8 mouse cellular contexts compared by ENCODE assay signal in genomic region chr10:20723521-20723915, GRCm38 (mm10). TPM values are rescaled to one million over a fixed set of nuclear protein-coding genes. Genes with fewer than 3 reads are reported as not detected.
DNase-seq lines count a peak whose midpoint lies in the region; ATAC-seq and TF ChIP-seq lines count a peak whose summit lies in the region.

No protein-coding gene starts in this region.

- H3K4me1 ChIP-seq in kidney, adult 2 months (ENCODE audit: control insufficient read depth, insufficient read depth, low read length), result peaks cover 15% of the 10 kb centered on the region
- H3K4me1 ChIP-seq in hindbrain, embryonic 10.5 days (replicated peaks), result peaks cover 44% of the 10 kb centered on the region
- H3K4me1 ChIP-seq in midbrain, embryonic 11.5 days (ENCODE audit: control insufficient read depth, insufficient read depth, low read length), result peaks cover 13% of the 10 kb centered on the region; the same call in 1 of the 2 replicates

- WGBS in kidney, adult 2 months, result 16% methylated on average over 3 of the region's 3 CpGs
- WGBS in hindbrain, embryonic 10.5 days, result 44% methylated on average over 3 of the region's 3 CpGs
- 49% methylated on average over 3 of the region's 3 CpGs for WGBS in midbrain, embryonic 11.5 days

- TF ChIP-seq POLR2A in kidney, adult 2 months (IDR thresholded peaks at IDR 0.05; ENCODE audit: low read depth, low read length), result no peak

- H3K36me3 ChIP-seq in kidney, adult 2 months (ENCODE audit: control insufficient read depth, insufficient read depth, low read length), result no peaks in the 10 kb centered on the region
- H3K36me3 ChIP-seq in hindbrain, embryonic 10.5 days, result no peaks in the 10 kb centered on the region
- H3K36me3 ChIP-seq in midbrain, embryonic 11.5 days (ENCODE audit: control insufficient read depth, insufficient read depth, low read length), result no peaks in the 10 kb centered on the region

- TF ChIP-seq CTCF in kidney, adult 2 months (conservative IDR thresholded peaks at IDR 0.05; ENCODE audit: insufficient read depth, insufficient read length, low read depth, low read length), result no peak

- peak; percentile 66; the same call in 1 of the 2 replicates for ATAC-seq in midbrain, embryonic 11.5 days (ENCODE audit: low FRiP score)

- H3K9me3 ChIP-seq in hindbrain, embryonic 10.5 days, result no peaks in the 10 kb centered on the region
- H3K9me3 ChIP-seq in midbrain, embryonic 11.5 days (ENCODE audit: control insufficient read depth, low read length), result no peaks in the 10 kb centered on the region

- H3K9ac ChIP-seq in midbrain, embryonic 11.5 days (ENCODE audit: low read length), result no peak overlapping the region

- H3K27ac ChIP-seq in kidney, adult 2 months (ENCODE audit: insufficient read depth, low read depth, low read length), result no peak overlapping the region
- peak overlapping the region; percentile 69 for H3K27ac ChIP-seq in hindbrain, embryonic 10.5 days
- no peak overlapping the region for H3K27ac ChIP-seq in midbrain, embryonic 11.5 days (ENCODE audit: low read depth, low read length)

- H3K4me3 ChIP-seq in kidney, adult 2 months (ENCODE audit: insufficient read depth, low read depth, low read length), result peak overlapping the region; percentile 5
- H3K4me3 ChIP-seq in hindbrain, embryonic 10.5 days, result peak overlapping the region; percentile 27; the same call in 1 of the 2 replicates
- H3K4me3 ChIP-seq in midbrain, embryonic 11.5 days (ENCODE audit: low read depth, low read length), result no peak overlapping the region

- no peak overlapping the region; the same call in 1 of the 2 replicates for H3K4me2 ChIP-seq in midbrain, embryonic 11.5 days

- peak; percentile 27 for DNase-seq in kidney, adult 2 months
- DNase-seq in kidney, postnatal 10 days, result no peak
- peak; percentile 45 for DNase-seq in embryo, embryonic 11 days
- no peak for DNase-seq in hindbrain, embryonic 10.5 days (ENCODE audit: low spot score)
- DNase-seq in midbrain, embryonic 11.5 days (ENCODE audit: low spot score, missing footprints), result no peak
- DNase-seq in spleen, postnatal 10 days (ENCODE audit: low spot score in 2 of 2), result no peak
- DNase-seq in urinary bladder, postnatal 4 days (ENCODE audit: low spot score in 2 of 2), result no peak
- DNase-seq in gastrocnemius, postnatal 25 days, result no peak

- H3K27me3 ChIP-seq in kidney, adult 2 months (replicated peaks; ENCODE audit: control insufficient read depth, insufficient read depth, low read length), result no peaks in the 10 kb centered on the region; the same call in 1 of the 2 replicates
- H3K27me3 ChIP-seq in hindbrain, embryonic 10.5 days (ENCODE audit: insufficient read depth, poor library complexity, severe bottlenecking), result no peaks in the 10 kb centered on the region; the same call in 1 of the 2 replicates
- no peaks in the 10 kb centered on the region for H3K27me3 ChIP-seq in midbrain, embryonic 11.5 days (ENCODE audit: control insufficient read depth, insufficient read depth, low read length)

RNA-seq across cellular contexts. Expression of gene Pde7b, which starts 1.4 kb away (rescaled TPM):
- polyA plus RNA-seq in kidney, adult 2 months (2012; rRNA removed), result 9.0 and 9.5 TPM in 2 replicates
- 1.5 and 2.1 TPM in 2 replicates for polyA plus RNA-seq in hindbrain, embryonic 10.5 days (2016; fragmentation: Nextera tagmentation; extraction: Ambion mirVana)
- 1.1 and 1.6 TPM in 2 replicates for polyA plus RNA-seq in midbrain, embryonic 11.5 days (2014; fragmentation: Nextera tagmentation; extraction: Ambion mirVana)
- total RNA-seq in gastrocnemius, postnatal 25 days (2021), result 10 to 100 TPM; 34.9 to 35.9 TPM

Comparison
In these comparisons a context has a peak if more than half of its experiments do, and no peak if none do; other contexts are left out.
1. DNase-seq: peak in kidney, adult 2 months (single experiment) and embryo, embryonic 11 days (single experiment); none in kidney, postnatal 10 days (single experiment), hindbrain, embryonic 10.5 days (single experiment), midbrain, embryonic 11.5 days (single experiment), spleen, postnatal 10 days (0 of 2), urinary bladder, postnatal 4 days (0 of 2) and gastrocnemius, postnatal 25 days (single experiment).